Mouse (Mus musculus): ENCODE measurements at regions not wholly inside any gene's neighbourhood (a gene's known extent, or its start where the extent isn't known, plus 50 kb on each side); places are given as distances from the start of the nearest gene placed in this dataset.

DNA sequence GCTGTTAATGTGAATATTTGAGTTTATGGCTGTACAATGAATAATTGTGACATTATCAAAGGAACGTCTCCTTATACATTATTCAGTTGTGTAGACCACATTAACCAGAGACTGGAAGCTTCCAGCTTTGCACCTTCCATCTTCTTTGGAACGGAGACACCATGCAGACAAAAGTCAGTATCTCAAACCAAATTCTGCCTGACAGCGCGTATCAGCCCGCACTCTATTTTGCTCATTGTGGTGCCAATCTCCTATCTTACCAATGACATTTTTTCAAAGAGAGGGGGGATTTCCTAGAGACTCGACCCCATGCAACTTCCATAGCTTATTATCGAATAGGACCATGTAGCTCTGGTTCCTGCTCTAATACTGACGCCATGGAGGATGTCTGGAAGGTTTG, 69.9 kb upstream of the Tmco5 start:
- H3K4me3 ChIP-seq (ENCODE audit: control insufficient read depth in 1 of 2, insufficient read depth in 1 of 2, low read depth in 1 of 2, low read length in 2 of 2) = no peak overlapping the region
- peaks cover 2 to 3% of the 10 kb centered on the region in 2 experiments; a peak in 1 of 4 replicates for H3K4me1 ChIP-seq (ENCODE audit: control insufficient read depth in 2 of 2, insufficient read depth in 2 of 2, low read length in 2 of 2)
- no peak overlapping the region for H3K27ac ChIP-seq (replicated peaks in 1 of 2; ENCODE audit: control insufficient read depth in 1 of 2, insufficient read depth in 1 of 2, low read depth in 2 of 2, low read length in 2 of 2)
- H3K4me2 ChIP-seq (ENCODE audit: low read length) = no peak overlapping the region
- no peaks in the 10 kb centered on the region for H3K27me3 ChIP-seq (ENCODE audit: control insufficient read depth, insufficient read depth, low read length)
- 81% methylated on average over 8 of the region's 8 CpGs for WGBS
- H3K9ac ChIP-seq (ENCODE audit: low read length) = no peak overlapping the region
- no peaks in the 10 kb centered on the region for H3K9me3 ChIP-seq (ENCODE audit: control insufficient read depth, low read length)
- ATAC-seq (ENCODE audit: insufficient number of reproducible peaks, insufficient read depth, low FRiP score, low read depth) = no peak
- H3K36me3 ChIP-seq (ENCODE audit: control insufficient read depth, insufficient read depth, low read length) = no peaks in the 10 kb centered on the region

DNA sequence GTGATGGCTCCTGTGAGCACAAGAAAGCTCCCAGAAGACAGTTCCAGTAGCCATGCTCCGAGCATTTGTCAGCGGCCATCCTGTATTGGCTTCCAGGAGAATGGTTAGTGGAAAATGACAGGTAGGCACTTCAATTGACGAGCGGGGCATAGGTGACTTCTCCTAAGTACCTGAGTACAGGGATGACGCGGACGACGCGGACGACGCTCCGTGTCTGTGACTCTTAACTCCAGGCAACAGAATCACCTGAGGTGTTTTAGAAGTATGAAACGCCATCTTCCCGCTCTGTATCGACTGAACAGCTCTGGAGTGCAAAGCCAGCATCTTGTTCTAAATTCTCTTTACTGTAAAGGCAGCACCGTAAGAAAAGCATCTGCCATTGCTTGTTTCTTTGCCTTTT, 68.4 kb upstream of the Tmco5 start:
- no peak overlapping the region for H3K27ac ChIP-seq (replicated peaks in 1 of 2; ENCODE audit: control insufficient read depth in 1 of 2, insufficient read depth in 1 of 2, low read depth in 2 of 2, low read length in 2 of 2)
- H3K27me3 ChIP-seq (ENCODE audit: control insufficient read depth, insufficient read depth, low read length) = no peaks in the 10 kb centered on the region
- no peak for ATAC-seq (ENCODE audit: insufficient number of reproducible peaks, insufficient read depth, low FRiP score, low read depth)
- no peak overlapping the region for H3K4me2 ChIP-seq (ENCODE audit: low read length)
- no peak overlapping the region for H3K4me3 ChIP-seq (ENCODE audit: control insufficient read depth in 1 of 2, insufficient read depth in 1 of 2, low read depth in 1 of 2, low read length in 2 of 2)
- H3K36me3 ChIP-seq (ENCODE audit: control insufficient read depth, insufficient read depth, low read length) = no peaks in the 10 kb centered on the region
- H3K9ac ChIP-seq (ENCODE audit: low read length) = no peak overlapping the region
- WGBS = 90% methylated on average over 16 of the region's 16 CpGs
- H3K9me3 ChIP-seq (ENCODE audit: control insufficient read depth, low read length) = no peaks in the 10 kb centered on the region
- H3K4me1 ChIP-seq (ENCODE audit: control insufficient read depth in 2 of 2, insufficient read depth in 2 of 2, low read length in 2 of 2) = peaks cover 2 to 3% of the 10 kb centered on the region in 2 experiments; a peak in 1 of 4 replicates

DNA sequence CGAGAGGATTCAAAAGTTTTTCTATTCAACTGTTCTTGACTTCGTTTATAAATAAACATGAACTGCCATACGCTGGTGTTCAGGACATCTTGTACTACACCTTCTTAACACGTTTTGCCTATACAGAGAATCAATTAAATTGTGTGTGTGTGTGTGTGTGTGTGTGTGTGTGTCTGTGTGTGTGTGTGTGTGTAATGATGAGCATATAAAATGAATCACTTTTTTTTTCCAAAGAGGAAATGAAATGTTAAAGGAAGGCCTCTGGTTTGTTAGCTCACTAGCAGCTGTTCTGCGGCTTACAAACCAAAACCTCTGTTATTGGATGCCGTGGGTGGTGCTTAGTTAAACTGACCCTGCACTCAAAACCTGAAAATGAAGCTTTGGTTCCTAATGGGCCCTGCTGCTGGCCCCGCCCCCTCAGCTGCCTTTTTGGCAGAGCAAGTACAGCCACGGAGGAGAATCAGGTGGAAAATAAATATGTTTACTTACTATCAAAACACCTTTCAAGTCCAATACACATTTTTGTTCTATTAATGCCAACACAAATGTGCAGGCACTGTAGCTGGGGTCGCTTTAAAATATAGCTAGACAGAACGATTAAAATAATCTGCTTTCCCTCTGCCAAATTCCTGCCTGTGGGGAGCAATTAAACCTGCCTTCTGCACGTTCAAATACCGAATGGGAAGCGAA, 65.5 kb upstream of the Tmco5 start:
- Histone ChIP-seq H3K27me3 (ENCODE audit: control insufficient read depth, insufficient read depth, low read length) (no peaks in the 10 kb centered on the region), H3K9me3 (ENCODE audit: control insufficient read depth, low read length) (no peaks in the 10 kb centered on the region), H3K4me2 (ENCODE audit: low read length) (no peak overlapping the region), H3K27ac (replicated peaks in 1 of 2; ENCODE audit: control insufficient read depth in 1 of 2, insufficient read depth in 1 of 2, low read depth in 2 of 2, low read length in 2 of 2) (no peak overlapping the region), H3K4me3 (ENCODE audit: control insufficient read depth in 1 of 2, insufficient read depth in 1 of 2, low read depth in 1 of 2, low read length in 2 of 2) (no peak overlapping the region), H3K4me1 (ENCODE audit: control insufficient read depth in 2 of 2, insufficient read depth in 2 of 2, low read length in 2 of 2) (peaks cover 4 to 7% of the 10 kb centered on the region in 2 experiments; a peak in 3 of 4 replicates), H3K9ac (ENCODE audit: low read length) (no peak overlapping the region), H3K36me3 (ENCODE audit: control insufficient read depth, insufficient read depth, low read length) (no peaks in the 10 kb centered on the region)
- no peak for ATAC-seq (ENCODE audit: insufficient number of reproducible peaks, insufficient read depth, low FRiP score, low read depth)
- 51% methylated on average over 13 of the region's 13 CpGs for WGBS

DNA sequence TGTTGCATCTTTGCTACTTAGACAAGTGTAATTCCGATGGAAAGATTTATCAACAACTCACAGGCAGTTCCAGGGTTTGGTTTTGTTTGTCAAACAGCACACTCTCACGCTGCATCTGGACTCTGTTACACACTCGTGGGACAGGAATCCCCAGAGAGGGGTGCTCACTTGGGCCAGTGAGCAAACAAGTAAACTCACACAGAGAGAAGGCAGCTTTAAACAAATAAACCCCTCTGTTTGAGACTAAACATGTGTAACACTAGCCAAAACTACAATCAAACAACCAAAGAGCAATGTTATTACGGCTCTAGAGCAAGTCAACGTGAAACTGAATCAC, 65.0 kb upstream of the Tmco5 start:
- no peaks in the 10 kb centered on the region for H3K9me3 ChIP-seq (ENCODE audit: control insufficient read depth, low read length)
- H3K27me3 ChIP-seq (ENCODE audit: control insufficient read depth, insufficient read depth, low read length) = no peaks in the 10 kb centered on the region
- peaks cover 4 to 7% of the 10 kb centered on the region in 2 experiments; a peak in 3 of 4 replicates for H3K4me1 ChIP-seq (ENCODE audit: control insufficient read depth in 2 of 2, insufficient read depth in 2 of 2, low read length in 2 of 2)
- H3K4me3 ChIP-seq (ENCODE audit: control insufficient read depth in 1 of 2, insufficient read depth in 1 of 2, low read depth in 1 of 2, low read length in 2 of 2) = no peak overlapping the region
- no peaks in the 10 kb centered on the region for H3K36me3 ChIP-seq (ENCODE audit: control insufficient read depth, insufficient read depth, low read length)
- ATAC-seq (ENCODE audit: insufficient number of reproducible peaks, insufficient read depth, low FRiP score, low read depth) = no peak
- H3K4me2 ChIP-seq (ENCODE audit: low read length) = no peak overlapping the region
- WGBS = 57% methylated on average over 5 of the region's 5 CpGs
- no peak overlapping the region for H3K9ac ChIP-seq (ENCODE audit: low read length)
- no peak overlapping the region for H3K27ac ChIP-seq (replicated peaks in 1 of 2; ENCODE audit: control insufficient read depth in 1 of 2, insufficient read depth in 1 of 2, low read depth in 2 of 2, low read length in 2 of 2)

DNA sequence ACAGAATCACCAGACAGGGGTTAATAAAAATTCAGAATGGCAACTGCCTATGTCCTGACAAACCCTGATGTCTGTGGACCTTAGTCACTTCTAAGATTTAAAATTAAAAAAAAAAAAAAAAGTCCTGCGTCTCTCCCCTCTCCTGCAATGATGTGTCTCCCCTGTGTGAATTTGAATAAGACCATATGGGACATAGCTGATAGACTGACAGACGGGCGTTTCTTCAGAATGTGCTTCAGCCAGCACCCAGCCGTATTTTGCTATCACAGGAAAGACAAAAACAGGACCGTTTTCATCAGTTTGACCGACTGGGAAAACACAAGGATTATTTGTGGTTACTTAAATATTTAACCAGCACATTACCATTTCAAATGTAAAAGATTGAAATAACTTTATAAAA, 61.4 kb upstream of the Tmco5 start:
- peaks cover 9 to 19% of the 10 kb centered on the region in 2 experiments for H3K4me1 ChIP-seq (ENCODE audit: control insufficient read depth in 2 of 2, insufficient read depth in 2 of 2, low read length in 2 of 2)
- no peak overlapping the region for H3K4me3 ChIP-seq (ENCODE audit: control insufficient read depth in 1 of 2, insufficient read depth in 1 of 2, low read depth in 1 of 2, low read length in 2 of 2)
- no peak overlapping the region for H3K27ac ChIP-seq (replicated peaks in 1 of 2; ENCODE audit: control insufficient read depth in 1 of 2, insufficient read depth in 1 of 2, low read depth in 2 of 2, low read length in 2 of 2)
- H3K36me3 ChIP-seq (ENCODE audit: control insufficient read depth, insufficient read depth, low read length) = no peaks in the 10 kb centered on the region
- no peak overlapping the region for H3K9ac ChIP-seq (ENCODE audit: low read length)
- 69% methylated on average over 6 of the region's 6 CpGs for WGBS
- ATAC-seq (ENCODE audit: insufficient number of reproducible peaks, insufficient read depth, low FRiP score, low read depth) = no peak
- H3K9me3 ChIP-seq (ENCODE audit: control insufficient read depth, low read length) = no peaks in the 10 kb centered on the region
- H3K4me2 ChIP-seq (ENCODE audit: low read length) = no peak overlapping the region
- no peaks in the 10 kb centered on the region for H3K27me3 ChIP-seq (ENCODE audit: control insufficient read depth, insufficient read depth, low read length)

- Histone ChIP-seq H3K36me3 (ENCODE audit: control insufficient read depth, insufficient read depth, low read length) (no peaks in the 10 kb centered on the region), H3K27ac (replicated peaks in 1 of 2; ENCODE audit: control insufficient read depth in 1 of 2, insufficient read depth in 1 of 2, low read depth in 2 of 2, low read length in 2 of 2) (peak overlapping the region in 1 of 2 experiments; percentile 27; a peak in 3 of 4 replicates), H3K4me3 (ENCODE audit: control insufficient read depth in 1 of 2, insufficient read depth in 1 of 2, low read depth in 1 of 2, low read length in 2 of 2) (no peak overlapping the region), H3K4me1 (ENCODE audit: control insufficient read depth in 2 of 2, insufficient read depth in 2 of 2, low read length in 2 of 2) (peaks cover 9 to 19% of the 10 kb centered on the region in 2 experiments), H3K27me3 (ENCODE audit: control insufficient read depth, insufficient read depth, low read length) (no peaks in the 10 kb centered on the region), H3K9me3 (ENCODE audit: control insufficient read depth, low read length) (no peaks in the 10 kb centered on the region), H3K9ac (ENCODE audit: low read length) (0 out of 2 replicates have a peak overlapping the region, but pooled peaks have one; percentile 6), H3K4me2 (ENCODE audit: low read length) (no peak overlapping the region)
- 63% methylated on average over 9 of the region's 9 CpGs for WGBS
- ATAC-seq (ENCODE audit: insufficient number of reproducible peaks, insufficient read depth, low FRiP score, low read depth) = no peak
These were observed 60.9 kb upstream of the Tmco5 start for GRCm38 (mm10) chr2:116817561-116817960.

- 11% methylated on average over 2 of the region's 2 CpGs for WGBS
- Histone ChIP-seq H3K27ac (replicated peaks in 1 of 2; ENCODE audit: control insufficient read depth in 1 of 2, insufficient read depth in 1 of 2, low read depth in 2 of 2, low read length in 2 of 2) (peak overlapping the region; percentile 79 to 85), H3K9ac (ENCODE audit: low read length) (peak overlapping the region; percentile 57), H3K4me1 (ENCODE audit: control insufficient read depth in 2 of 2, insufficient read depth in 2 of 2, low read length in 2 of 2) (peaks cover 7 to 16% of the 10 kb centered on the region in 2 experiments), H3K4me3 (ENCODE audit: control insufficient read depth in 1 of 2, insufficient read depth in 1 of 2, low read depth in 1 of 2, low read length in 2 of 2) (no peak overlapping the region), H3K4me2 (ENCODE audit: low read length) (0 out of 2 replicates have a peak overlapping the region, but pooled peaks have one; percentile 12), H3K27me3 (ENCODE audit: control insufficient read depth, insufficient read depth, low read length) (no peaks in the 10 kb centered on the region), H3K36me3 (ENCODE audit: control insufficient read depth, insufficient read depth, low read length) (no peaks in the 10 kb centered on the region), H3K9me3 (ENCODE audit: control insufficient read depth, low read length) (no peaks in the 10 kb centered on the region)
- no peak for ATAC-seq (ENCODE audit: insufficient number of reproducible peaks, insufficient read depth, low FRiP score, low read depth)
These were observed 59.9 kb upstream of the Tmco5 start for GRCm38 (mm10) chr2:116818550-116818949.

All from heart, embryonic 14.5 days (tissue).